Mouse (Mus musculus) adrenal gland, postnatal 36 days (tissue): ENCODE measurements around the gene Gm20715. TPM values are rescaled to one million over a fixed set of nuclear protein-coding genes. Genes with fewer than 3 reads are reported as not detected.
"Not testable (repeated sequence)": the region's sequence is repeated elsewhere in the genome, so short reads cannot be mapped to it uniquely, and the experiment has no call there.

Experiments used
- DNase-seq, 2 experiments: peaks; one replicate each; pipeline ENCODE4 v3.0.0; 2021; ENCODE audit warnings: mixed read lengths in 1 of 2
- long read RNA-seq, 2 experiments: library from polyadenylated mRNA; stranded (forward); transcript quantifications; one replicate each; pipeline ENCODE4 v2.0.0; 2021; ENCODE audit warnings: borderline sequencing depth in 2 of 2
- total RNA-seq, 2 experiments: library from RNA; stranded (reverse); gene quantifications; 2 replicates each; pipeline ENCODE4 v1.2.3; 2021

Gene Gm20715
- not detected for total RNA-seq
- long read RNA-seq, experiment 1, result 0 reads
- long read RNA-seq, experiment 2, result 0 reads

- peak; percentile 95 to 96 for DNase-seq
These were observed at the start of gene Gm20715 for GRCm38 (mm10) chr7:6410043-6410442. Gene Gm20715 (plus strand): TSS chr7:6410277.

GRCm38 (mm10) chr7:6360477-6361060 lies 49.5 kb upstream of the Gm20715 start:
- DNase-seq, result no peak

GRCm38 (mm10) chr7:6361756-6362155 lies 48.3 kb upstream of the Gm20715 start:
- DNase-seq, result no peak

- DNase-seq, result peak; percentile 99
These were observed 47.6 kb upstream of the Gm20715 start for GRCm38 (mm10) chr7:6362268-6363046.

GRCm38 (mm10) chr7:6363047-6363488 lies 47.0 kb upstream of the Gm20715 start, which contains the start of gene Zfp78:
Gene Zfp78 (plus strand): TSS chr7:6363280.
- peak; percentile 89 to 90 for DNase-seq

GRCm38 (mm10) chr7:6364761-6365160 lies 45.3 kb upstream of the Gm20715 start:
- DNase-seq, result no peak

- no peak for DNase-seq
These were observed 42.9 kb upstream of the Gm20715 start for GRCm38 (mm10) chr7:6367185-6367584.

GRCm38 (mm10) chr7:6368146-6368545 lies 41.9 kb upstream of the Gm20715 start:
- DNase-seq, result not testable (repeated sequence)

GRCm38 (mm10) chr7:6369460-6369859 lies 40.6 kb upstream of the Gm20715 start:
- no peak for DNase-seq

- no peak for DNase-seq
These were observed 37.1 kb upstream of the Gm20715 start for GRCm38 (mm10) chr7:6372993-6373392.

- no peak for DNase-seq
These were observed 31.6 kb upstream of the Gm20715 start for GRCm38 (mm10) chr7:6378441-6378840.

- DNase-seq, result no peak
These were observed 28.6 kb upstream of the Gm20715 start for GRCm38 (mm10) chr7:6381431-6381830.

- peak; percentile 96 for DNase-seq
These were observed 27.0 kb upstream of the Gm20715 start, which contains the start of gene Zfp28 for GRCm38 (mm10) chr7:6383044-6383455. Gene Zfp28 (plus strand): TSS chr7:6383295.

- DNase-seq, result no peak
These were observed 26.1 kb upstream of the Gm20715 start for GRCm38 (mm10) chr7:6384011-6384410.

GRCm38 (mm10) chr7:6386995-6387394 lies 23.1 kb upstream of the Gm20715 start:
- DNase-seq, result peak in 1 of 2 experiments; percentile 8

- no peak for DNase-seq
These were observed 21.1 kb upstream of the Gm20715 start for GRCm38 (mm10) chr7:6388971-6389370.

GRCm38 (mm10) chr7:6389449-6389848 lies 20.6 kb upstream of the Gm20715 start:
- no peak for DNase-seq

GRCm38 (mm10) chr7:6397996-6398975 lies 11.8 kb upstream of the Gm20715 start, which contains the start of gene Smim17:
Gene Smim17 (plus strand): TSS chr7:6398715.
- peak; percentile 60 to 71 for DNase-seq

- no peak for DNase-seq
These were observed 4.8 kb downstream of the Gm20715 start for GRCm38 (mm10) chr7:6414626-6415441.

GRCm38 (mm10) chr7:6415442-6415787 lies 5.3 kb downstream of the Gm20715 start:
- DNase-seq, result no peak

- no peak for DNase-seq
These were observed 9.8 kb downstream of the Gm20715 start for GRCm38 (mm10) chr7:6419894-6420293.
